Mouse (Mus musculus): Measurements from ENCODE around the gene Myg1.
A peak's percentile ranks its signal among the peaks of the same experiment; 100 is the strongest.

Gene Myg1

GRCm38 (mm10) chr15:102331610-102332015 is at the start of gene Myg1:
Myg1 (plus strand) TSS chr15:102331709.
- peak; percentile 95 for DNase-seq (ENCODE audit: low read depth)

- no peak for DNase-seq (ENCODE audit: low read depth)
Measured at GRCm38 (mm10) chr15:102282463-102283292, 48.8 kb upstream of the Myg1 start.

DNA sequence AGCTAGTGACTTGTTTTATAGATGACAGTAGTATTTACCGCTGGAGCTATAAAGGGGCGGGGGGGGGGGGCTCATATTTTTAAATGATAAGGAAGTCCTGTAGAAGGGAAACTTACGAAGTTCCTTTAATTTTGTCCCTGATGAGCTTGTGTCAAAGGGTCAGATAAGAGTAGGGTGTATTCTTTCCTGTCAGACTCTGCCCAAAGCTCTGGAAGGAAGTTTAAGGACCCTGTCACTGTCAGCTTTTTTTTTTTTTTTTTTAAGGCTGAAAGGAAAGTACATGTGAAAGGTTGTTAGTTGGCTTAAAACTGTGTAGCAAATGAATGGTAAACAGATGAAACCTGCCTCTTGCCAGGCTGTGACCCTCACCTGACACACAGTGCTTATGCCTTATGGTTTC is 47.9 kb upstream of the Myg1 start:
- no peak for DNase-seq (ENCODE audit: low read depth)

- peak; percentile 81 for DNase-seq (ENCODE audit: low read depth)
Measured at GRCm38 (mm10) chr15:102287395-102287794, 44.1 kb upstream of the Myg1 start.

GRCm38 (mm10) chr15:102295633-102296367 is 35.7 kb upstream of the Myg1 start, which contains the start of gene Espl1:
Espl1 (plus strand) TSS chr15:102296266.
- peak; percentile 95 for DNase-seq (ENCODE audit: low read depth)

DNA sequence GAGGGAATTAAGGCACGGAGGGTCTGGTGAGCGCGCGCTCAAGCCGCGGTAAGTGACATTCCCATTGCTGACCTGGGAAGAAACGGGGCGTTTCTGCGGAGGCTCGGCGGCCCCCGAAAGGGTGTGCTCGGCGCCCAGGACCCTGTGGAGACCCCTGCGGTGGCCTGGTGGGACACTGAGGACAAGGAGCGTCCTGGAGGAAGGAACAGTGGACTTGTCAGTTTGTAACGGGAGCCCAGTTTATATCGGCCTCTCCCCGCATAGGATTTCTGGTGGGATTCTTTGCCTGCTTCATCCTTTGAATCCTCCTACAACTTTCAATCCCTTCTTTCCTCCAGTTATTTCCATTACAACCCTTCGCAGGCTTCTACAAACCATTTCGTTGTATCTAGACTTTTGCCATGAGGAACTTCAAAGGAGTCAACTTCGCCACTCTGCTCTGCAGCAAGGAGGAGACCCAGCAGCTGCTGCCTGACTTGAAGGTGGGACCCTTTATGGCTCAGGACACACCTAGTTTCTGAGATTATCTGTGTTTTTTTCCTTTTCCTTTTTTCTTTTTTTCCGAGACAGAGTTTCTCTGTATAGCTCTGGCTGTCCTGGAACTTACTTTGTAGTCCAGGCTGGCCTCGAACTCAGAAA is 35.0 kb upstream of the Myg1 start:
- no peak for DNase-seq (ENCODE audit: low read depth)

GRCm38 (mm10) chr15:102302542-102302941 is 29.0 kb upstream of the Myg1 start:
- DNase-seq (ENCODE audit: low read depth) = no peak

GRCm38 (mm10) chr15:102308717-102309116 is 22.8 kb upstream of the Myg1 start:
- no peak for DNase-seq (ENCODE audit: low read depth)

- DNase-seq (ENCODE audit: low read depth) = no peak
Measured at GRCm38 (mm10) chr15:102310074-102310845, 21.2 kb upstream of the Myg1 start.

DNA sequence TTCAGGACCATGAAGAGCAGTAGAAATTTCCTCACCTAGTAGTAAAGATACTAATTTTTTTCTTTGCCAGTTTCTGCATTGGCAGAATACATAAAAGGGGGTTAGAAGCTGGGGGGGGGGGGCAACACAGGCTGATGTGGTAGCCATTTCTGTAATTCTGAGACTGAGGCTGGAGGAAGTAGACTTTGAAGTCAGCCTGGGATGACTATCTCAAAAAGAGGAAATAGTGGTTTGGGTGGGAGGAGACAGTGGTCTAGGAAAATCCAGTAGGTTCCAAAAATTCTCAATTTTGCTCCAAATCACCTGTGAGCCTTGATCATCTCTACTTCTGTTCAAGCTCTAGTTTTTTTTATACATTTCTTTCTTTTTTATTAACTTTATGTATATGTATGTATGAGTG is 20.0 kb upstream of the Myg1 start:
- DNase-seq (ENCODE audit: low read depth) = no peak

GRCm38 (mm10) chr15:102315292-102315691 is 16.2 kb upstream of the Myg1 start:
- no peak for DNase-seq (ENCODE audit: low read depth)

DNA sequence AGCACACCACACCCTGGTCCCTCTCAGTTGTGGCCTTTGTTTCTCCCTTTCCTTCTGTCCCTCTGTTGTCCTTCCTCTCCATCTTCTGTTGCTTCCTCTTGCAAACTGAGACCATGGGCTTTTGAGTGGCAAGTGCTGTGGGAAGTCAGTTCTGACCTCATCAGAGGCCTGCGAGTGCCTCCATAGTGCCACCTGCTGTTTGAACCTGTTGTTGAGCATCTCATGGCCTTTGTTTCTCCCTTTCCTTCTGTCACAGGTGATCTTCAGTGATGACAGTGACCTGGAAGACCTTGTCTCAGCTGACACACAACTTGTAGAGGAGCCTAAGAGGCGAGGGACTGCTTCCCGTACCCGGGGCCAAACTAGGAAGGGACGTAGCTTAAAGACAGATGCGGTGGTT is 15.2 kb upstream of the Myg1 start:
- DNase-seq (ENCODE audit: low read depth) = peak; percentile 78

- no peak for DNase-seq (ENCODE audit: low read depth)
Measured at GRCm38 (mm10) chr15:102324654-102325473, 6.6 kb upstream of the Myg1 start.

GRCm38 (mm10) chr15:102326022-102326576 is 5.4 kb upstream of the Myg1 start, which contains the start of gene Pfdn5:
Pfdn5 (plus strand) TSS chr15:102326116.
- DNase-seq (ENCODE audit: low read depth) = peak; percentile 86

DNA sequence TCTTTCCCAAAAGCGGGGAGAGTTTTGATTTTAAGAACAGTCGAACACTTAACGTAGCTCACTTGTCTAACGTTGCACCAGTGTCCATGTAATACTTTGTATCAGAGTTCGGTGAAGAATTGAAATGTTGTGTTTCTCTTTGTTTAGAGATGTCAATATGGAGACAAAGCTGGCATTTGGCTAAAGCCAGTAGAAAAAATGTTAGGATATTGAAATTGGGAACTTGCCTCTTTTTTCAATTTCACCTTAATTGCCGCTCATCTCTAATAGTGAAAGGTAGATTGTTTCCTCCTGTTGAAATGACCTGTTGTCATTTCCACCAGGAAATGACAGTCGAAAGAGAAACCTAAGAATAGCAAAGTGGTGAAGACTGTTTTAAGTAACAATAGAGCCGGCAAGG is 4.6 kb upstream of the Myg1 start:
- peak; percentile 33 for DNase-seq (ENCODE audit: low read depth)

DNA sequence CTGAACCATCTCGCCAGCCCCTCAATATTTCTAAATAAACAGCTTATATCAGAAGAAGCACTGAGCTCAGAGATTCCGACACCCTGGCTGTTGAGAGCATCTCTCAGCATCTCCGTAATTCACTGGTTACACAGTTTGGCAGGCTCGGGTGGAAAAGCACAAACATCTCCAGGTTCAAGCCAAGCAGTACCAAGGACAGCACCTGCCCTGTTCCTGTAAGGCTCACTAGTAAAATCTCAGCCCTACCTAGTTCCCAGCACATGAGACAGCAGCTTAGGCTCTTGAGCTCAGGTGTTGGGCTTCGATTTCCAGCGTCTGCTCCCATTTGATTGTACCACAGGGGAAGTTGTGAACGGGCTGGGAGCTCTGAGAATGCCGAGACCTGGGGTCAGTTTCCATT is 3.7 kb downstream of the Myg1 start:
- no peak for DNase-seq (ENCODE audit: low read depth)

GRCm38 (mm10) chr15:102335925-102336324 is 4.4 kb downstream of the Myg1 start:
- peak; percentile 55 for DNase-seq (ENCODE audit: low read depth)

GRCm38 (mm10) chr15:102336946-102337345 is 5.4 kb downstream of the Myg1 start:
- no peak for DNase-seq (ENCODE audit: low read depth)

GRCm38 (mm10) chr15:102339612-102340011 is 8.1 kb downstream of the Myg1 start:
- DNase-seq (ENCODE audit: low read depth) = no peak

- peak; percentile 76 for DNase-seq (ENCODE audit: low read depth)
Measured at GRCm38 (mm10) chr15:102341580-102341979, 10.1 kb downstream of the Myg1 start.

- DNase-seq (ENCODE audit: low read depth) = no peak
Measured at GRCm38 (mm10) chr15:102344490-102344889, 13.0 kb downstream of the Myg1 start.

Measured in induced T-regulatory cell, adult 2 months (primary cell).